Mouse (Mus musculus): ENCODE results near the gene Fstl3. TPM values are rescaled to one million over a fixed set of nuclear protein-coding genes. Genes with fewer than 3 reads are reported as not detected.

Fstl3 gene
- polyA plus RNA-seq, 1 experiment = 2.5 TPM

GRCm38 (mm10) chr10:79792339-79793040 is 15.4 kb downstream of the Fstl3 start:
- DNase-seq = no peak
- H3K27ac ChIP-seq (ENCODE audit: insufficient read depth, low read length) = peak overlapping the region; percentile 65; the same call in 1 of the 2 replicates
- no peaks in the 10 kb centered on the region for H3K27me3 ChIP-seq (ENCODE audit: control insufficient read depth, insufficient read depth, low read length)
- H3K4me1 ChIP-seq (ENCODE audit: control insufficient read depth, insufficient read depth, low read length) = peaks cover 9% of the 10 kb centered on the region; the same call in 1 of the 2 replicates
- no peak overlapping the region for H3K4me3 ChIP-seq (replicated peaks; ENCODE audit: insufficient read depth, low read depth, low read length)
- WGBS = 87% methylated on average over 5 of the region's 5 CpGs
- TF ChIP-seq CTCF (IDR thresholded peaks at IDR 0.05; ENCODE audit: borderline replicate concordance, insufficient read depth, low read depth, low read length) (no peak), POLR2A (IDR thresholded peaks at IDR 0.05; ENCODE audit: borderline replicate concordance, insufficient read depth, low read length) (no peak)

DNA sequence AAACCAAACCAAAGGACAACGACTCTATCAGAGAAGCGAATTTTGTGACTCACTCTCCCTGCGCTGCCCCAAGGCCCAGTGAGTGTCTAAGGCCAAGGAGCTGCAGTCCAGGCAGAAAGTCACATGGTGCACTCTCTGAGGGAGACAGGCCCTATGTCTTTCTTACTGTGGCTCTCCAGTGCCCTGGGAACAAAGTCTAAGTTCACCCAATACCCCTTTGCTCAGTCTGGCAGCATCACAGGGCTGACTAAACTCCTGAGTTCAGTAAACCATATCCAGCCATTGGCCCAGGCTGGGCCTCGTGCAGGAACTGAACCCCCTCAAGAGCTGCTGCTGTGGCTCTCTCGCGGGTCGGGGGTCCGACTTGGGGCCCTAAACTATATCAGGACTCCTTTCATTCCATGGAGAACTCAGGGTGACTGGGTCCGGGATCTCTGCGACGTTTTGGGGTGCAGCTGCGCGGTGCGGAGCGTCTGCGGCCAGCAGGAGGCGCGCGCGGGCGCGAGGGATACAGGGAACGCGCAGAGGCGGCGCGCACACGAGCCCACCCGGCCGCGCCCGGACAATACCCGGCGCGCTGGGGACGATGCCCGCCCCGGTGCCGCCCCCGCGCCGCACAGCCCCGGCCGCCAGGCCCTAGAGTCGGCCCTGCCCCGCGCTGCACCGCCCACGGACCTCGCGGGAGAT is 16.1 kb downstream of the Fstl3 start, which contains the start of gene Palm:
TSS of gene Palm (plus strand) at position 522 of the 687 bp plus-strand sequence.
- TF ChIP-seq POLR2A (IDR thresholded peaks at IDR 0.05; ENCODE audit: borderline replicate concordance, insufficient read depth, low read length) = no peak
- peak; percentile 83 for TF ChIP-seq CTCF (IDR thresholded peaks at IDR 0.05; ENCODE audit: borderline replicate concordance, insufficient read depth, low read depth, low read length)
- WGBS = 5% methylated on average over 51 of the region's 51 CpGs

DNA sequence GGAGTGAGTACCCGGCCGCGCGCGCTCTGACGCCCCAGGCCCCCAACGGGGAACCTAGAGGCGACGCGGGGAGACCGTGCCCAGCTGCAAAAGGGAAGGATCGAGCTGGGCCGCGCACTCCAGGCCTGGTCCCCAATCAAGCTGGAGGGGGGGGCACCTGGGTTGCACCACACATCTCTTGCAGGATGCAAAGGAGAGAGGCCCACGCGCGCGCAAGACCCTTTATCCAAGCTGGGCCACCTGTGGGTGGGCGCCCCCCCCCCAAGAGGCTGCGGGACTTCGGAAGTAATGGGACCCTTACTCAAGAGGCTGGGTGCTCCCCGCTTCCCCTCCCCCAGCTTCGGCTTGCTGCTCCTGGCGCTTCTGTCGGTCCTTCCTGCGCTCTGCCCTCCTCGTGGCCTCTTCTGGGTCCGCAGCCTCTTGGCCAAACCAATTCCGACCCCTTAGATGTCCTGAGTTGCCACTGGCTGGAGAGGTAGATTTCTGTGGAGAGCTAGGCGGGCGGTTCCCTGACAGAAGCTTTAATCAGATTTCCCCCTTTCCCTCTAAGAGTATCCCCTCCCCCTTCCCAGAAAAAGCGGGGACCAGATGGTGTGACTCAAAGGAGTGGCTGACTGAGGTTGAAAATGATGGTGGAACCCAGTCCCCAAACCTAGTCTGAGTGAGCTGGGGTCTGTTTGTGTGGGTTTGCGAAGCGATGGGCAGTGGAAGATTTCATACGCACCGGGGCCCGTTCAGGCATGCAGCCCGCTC is 16.8 kb downstream of the Fstl3 start:
- no peak for TF ChIP-seq POLR2A (IDR thresholded peaks at IDR 0.05; ENCODE audit: borderline replicate concordance, insufficient read depth, low read length)
- TF ChIP-seq CTCF (IDR thresholded peaks at IDR 0.05; ENCODE audit: borderline replicate concordance, insufficient read depth, low read depth, low read length) = no peak
- 1% methylated on average over 37 of the region's 38 CpGs for WGBS
- Histone ChIP-seq H3K4me1 (ENCODE audit: control insufficient read depth, insufficient read depth, low read length) (peaks cover 9% of the 10 kb centered on the region; the same call in 1 of the 2 replicates), H3K27ac (ENCODE audit: insufficient read depth, low read length) (peak overlapping the region; percentile 92), H3K27me3 (ENCODE audit: control insufficient read depth, insufficient read depth, low read length) (no peaks in the 10 kb centered on the region), H3K4me3 (replicated peaks; ENCODE audit: insufficient read depth, low read depth, low read length) (peak overlapping the region; percentile 93)
- DNase-seq = peak in 1 of 2 experiments; percentile 65

More for the DNA sequence above, 16.1 kb downstream of the Fstl3 start, which contains the start of gene Palm:
- Histone ChIP-seq H3K4me1 (ENCODE audit: control insufficient read depth, insufficient read depth, low read length) (peaks cover 9% of the 10 kb centered on the region; the same call in 1 of the 2 replicates), H3K4me3 (replicated peaks; ENCODE audit: insufficient read depth, low read depth, low read length) (peak within 1 kb of the TSS; percentile 93), H3K27me3 (ENCODE audit: control insufficient read depth, insufficient read depth, low read length) (no peaks in the 10 kb centered on the region), H3K27ac (ENCODE audit: insufficient read depth, low read length) (peak within 1 kb of the TSS; percentile 92)
- DNase-seq = peak; percentile 81 to 89

DNA sequence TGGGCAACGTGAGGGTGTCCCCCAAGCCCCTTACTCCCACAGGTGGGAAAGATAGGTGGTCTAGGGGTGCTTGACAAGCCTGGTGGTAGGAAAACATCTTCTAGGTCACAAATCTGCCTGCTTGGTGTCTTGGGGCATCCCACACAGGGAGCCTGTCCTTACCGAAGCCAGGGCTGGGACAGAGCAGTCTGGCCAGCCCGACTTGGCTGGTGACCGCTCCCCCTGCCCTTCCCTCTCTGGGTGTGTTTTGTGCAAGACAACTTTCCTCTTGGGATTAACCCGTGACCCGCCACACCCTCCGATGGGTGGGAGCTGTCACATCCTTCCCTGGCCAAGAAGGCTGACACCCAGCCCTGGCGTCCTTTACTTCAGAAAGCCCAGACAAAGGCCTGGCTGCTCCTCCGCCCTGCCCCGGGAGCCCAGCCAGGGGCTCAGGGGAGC is 17.4 kb downstream of the Fstl3 start:
- TF ChIP-seq CTCF (IDR thresholded peaks at IDR 0.05; ENCODE audit: borderline replicate concordance, insufficient read depth, low read depth, low read length) (no peak), POLR2A (IDR thresholded peaks at IDR 0.05; ENCODE audit: borderline replicate concordance, insufficient read depth, low read length) (no peak)
- Histone ChIP-seq H3K4me3 (replicated peaks; ENCODE audit: insufficient read depth, low read depth, low read length) (peak overlapping the region; percentile 93), H3K27ac (ENCODE audit: insufficient read depth, low read length) (peak overlapping the region; percentile 92), H3K27me3 (ENCODE audit: control insufficient read depth, insufficient read depth, low read length) (no peaks in the 10 kb centered on the region), H3K4me1 (ENCODE audit: control insufficient read depth, insufficient read depth, low read length) (peaks cover 9% of the 10 kb centered on the region; the same call in 1 of the 2 replicates)
- 2% methylated on average over 10 of the region's 10 CpGs for WGBS
- peak; percentile 60 to 71 for DNase-seq

DNA sequence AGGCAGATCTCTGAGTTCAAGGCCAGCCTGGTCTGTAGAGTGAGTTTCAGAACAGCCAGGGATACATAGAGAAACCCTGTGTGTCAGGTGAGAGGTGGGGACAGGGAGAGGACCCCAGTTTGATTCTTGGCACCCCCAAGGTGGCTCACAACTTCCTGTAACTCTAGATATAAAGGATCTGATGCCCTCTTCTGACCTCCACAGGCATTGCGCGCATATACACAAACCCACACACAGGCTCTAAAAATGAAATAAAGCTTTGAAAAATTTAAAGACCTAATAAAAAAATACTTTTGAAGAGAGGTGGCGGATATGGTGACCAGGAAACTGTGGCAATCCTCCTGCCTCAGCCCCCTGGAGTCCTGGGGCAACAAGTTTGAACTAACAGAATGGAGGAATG is 18.8 kb downstream of the Fstl3 start:
- no peak overlapping the region for H3K27ac ChIP-seq (ENCODE audit: insufficient read depth, low read length)
- DNase-seq = no peak
- TF ChIP-seq CTCF (IDR thresholded peaks at IDR 0.05; ENCODE audit: borderline replicate concordance, insufficient read depth, low read depth, low read length) = no peak
- no peak for TF ChIP-seq POLR2A (IDR thresholded peaks at IDR 0.05; ENCODE audit: borderline replicate concordance, insufficient read depth, low read length)
- over 99% methylated on average over 3 of the region's 3 CpGs for WGBS
- peaks cover 17% of the 10 kb centered on the region for H3K4me1 ChIP-seq (ENCODE audit: control insufficient read depth, insufficient read depth, low read length)
- no peaks in the 10 kb centered on the region for H3K27me3 ChIP-seq (ENCODE audit: control insufficient read depth, insufficient read depth, low read length)
- H3K4me3 ChIP-seq (replicated peaks; ENCODE audit: insufficient read depth, low read depth, low read length) = no peak overlapping the region

DNA sequence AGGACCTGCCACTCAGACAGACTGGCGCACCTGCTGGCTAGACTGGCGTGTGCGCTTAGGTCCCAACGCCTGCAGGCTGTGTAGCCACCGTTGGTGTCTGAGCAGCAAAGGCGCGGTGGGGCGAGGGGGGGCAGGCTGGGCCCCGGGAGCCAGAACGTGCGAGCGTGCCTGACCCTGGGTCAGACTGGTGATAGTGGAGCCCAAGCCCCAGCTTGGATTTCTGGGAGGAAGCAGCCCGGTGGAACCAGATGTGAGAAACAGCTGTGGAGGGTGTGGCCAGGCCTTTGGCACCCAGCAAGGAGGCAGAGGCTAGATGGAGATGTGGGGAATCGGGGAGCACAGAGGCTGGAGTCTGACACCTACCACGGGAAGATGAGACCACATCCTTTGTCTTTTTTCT is 20.3 kb downstream of the Fstl3 start:
- 30% methylated on average over 15 of the region's 15 CpGs for WGBS
- Histone ChIP-seq H3K27ac (ENCODE audit: insufficient read depth, low read length) (no peak overlapping the region), H3K4me1 (ENCODE audit: control insufficient read depth, insufficient read depth, low read length) (peaks cover 28% of the 10 kb centered on the region), H3K4me3 (replicated peaks; ENCODE audit: insufficient read depth, low read depth, low read length) (no peak overlapping the region), H3K27me3 (ENCODE audit: control insufficient read depth, insufficient read depth, low read length) (no peaks in the 10 kb centered on the region)
- no peak for DNase-seq
- no peak for TF ChIP-seq CTCF (IDR thresholded peaks at IDR 0.05; ENCODE audit: borderline replicate concordance, insufficient read depth, low read depth, low read length)
- TF ChIP-seq POLR2A (IDR thresholded peaks at IDR 0.05; ENCODE audit: borderline replicate concordance, insufficient read depth, low read length) = no peak

GRCm38 (mm10) chr10:79798289-79798928 is 21.3 kb downstream of the Fstl3 start:
- Histone ChIP-seq H3K27ac (ENCODE audit: insufficient read depth, low read length) (no peak overlapping the region), H3K4me1 (ENCODE audit: control insufficient read depth, insufficient read depth, low read length) (peaks cover 29% of the 10 kb centered on the region), H3K4me3 (replicated peaks; ENCODE audit: insufficient read depth, low read depth, low read length) (no peak overlapping the region), H3K27me3 (ENCODE audit: control insufficient read depth, insufficient read depth, low read length) (no peaks in the 10 kb centered on the region)
- 93% methylated on average over 12 of the region's 12 CpGs for WGBS
- no peak for DNase-seq
- no peak for TF ChIP-seq POLR2A (IDR thresholded peaks at IDR 0.05; ENCODE audit: borderline replicate concordance, insufficient read depth, low read length)
